Mouse (Mus musculus) MEL-GATA-1-ER (cell line): Measurements from ENCODE around the gene Dip2b.

ENCODE experiments used
- DNase-seq: peaks from one replicate; pipeline ENCODE4 v3.0.0-alpha.2; 2012; ENCODE audit warnings: low read depth; ENCODE audit errors: extremely low read depth

Gene Dip2b

DNA sequence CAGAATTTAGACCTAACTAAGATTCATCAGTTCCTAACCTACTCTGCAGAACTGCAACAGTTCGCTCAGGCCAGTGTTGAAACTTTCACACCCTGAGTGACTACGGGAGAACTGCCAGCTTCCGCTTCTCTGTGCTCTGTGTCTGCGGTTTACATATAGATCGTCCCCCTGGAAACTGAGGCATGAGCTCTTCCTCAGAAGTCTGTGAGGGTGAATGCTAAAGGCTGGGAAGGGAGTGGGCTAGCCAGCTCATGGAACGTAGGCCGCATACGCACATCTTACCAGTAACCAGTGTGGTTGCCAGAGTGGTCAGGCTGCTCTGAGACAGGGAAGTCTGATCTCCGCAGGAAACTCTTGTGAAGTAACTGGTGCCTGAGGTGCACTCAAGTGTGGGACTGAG lies 177.7 kb downstream of the Dip2b start:
- DNase-seq: no peak

DNA sequence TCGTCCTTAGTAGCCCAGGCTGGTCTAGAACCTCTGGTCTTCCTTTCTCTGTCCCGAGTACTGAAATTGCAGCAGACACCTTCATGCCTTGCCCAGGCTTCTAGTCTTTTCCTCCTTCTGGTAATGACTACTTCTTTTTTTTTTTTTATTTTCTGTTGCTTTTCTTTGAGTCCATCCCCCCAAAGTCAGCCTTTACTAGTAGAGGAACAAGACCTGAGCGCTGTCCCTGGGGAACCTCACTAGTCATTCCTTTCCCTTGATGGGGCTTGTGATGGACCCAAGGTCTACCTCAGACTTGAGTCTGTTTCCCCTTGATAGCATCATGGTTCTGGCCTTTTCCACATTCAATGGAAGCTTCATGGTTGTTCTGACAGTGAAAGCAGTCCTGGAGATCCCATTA lies 179.6 kb downstream of the Dip2b start:
- no peak for DNase-seq

DNA sequence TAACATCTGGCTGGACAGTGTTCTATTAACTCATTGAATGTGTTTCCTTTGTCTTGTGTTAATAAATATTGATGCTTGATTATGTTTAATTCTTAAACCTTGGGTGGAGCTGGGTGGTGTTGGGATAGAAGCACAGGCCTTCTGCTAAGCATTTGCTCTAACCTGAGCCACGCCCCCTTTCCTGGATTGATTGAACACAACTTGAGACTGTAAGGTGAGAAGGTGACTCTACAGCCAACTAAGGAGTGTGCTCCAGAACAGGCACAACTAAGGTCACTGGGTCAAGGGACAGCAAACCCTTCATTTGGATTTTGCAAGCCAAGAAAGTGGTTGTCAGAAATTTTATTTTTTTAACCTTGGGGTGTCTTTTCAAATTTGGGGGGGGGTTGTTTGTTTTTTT lies 180.9 kb downstream of the Dip2b start:
- no peak for DNase-seq

DNA sequence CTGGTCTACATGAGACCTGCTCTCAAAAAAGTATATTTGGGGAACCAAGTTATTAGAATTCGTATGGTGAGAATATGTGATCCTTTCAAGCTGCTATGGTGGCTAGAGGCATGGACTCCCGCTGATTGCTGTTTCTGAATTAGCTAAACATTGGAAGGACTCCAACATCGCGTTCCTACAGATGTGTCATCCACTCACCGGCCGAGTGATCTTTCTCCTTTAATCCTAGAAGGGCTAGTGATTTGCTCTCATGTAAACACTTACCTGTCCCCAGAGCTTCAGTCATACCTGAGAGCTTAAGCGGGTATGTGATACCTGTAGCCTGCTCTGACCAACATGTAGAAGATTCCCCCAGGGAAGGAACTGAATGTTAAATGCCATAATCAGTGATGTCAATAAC lies 182.5 kb downstream of the Dip2b start:
- no peak for DNase-seq

DNA sequence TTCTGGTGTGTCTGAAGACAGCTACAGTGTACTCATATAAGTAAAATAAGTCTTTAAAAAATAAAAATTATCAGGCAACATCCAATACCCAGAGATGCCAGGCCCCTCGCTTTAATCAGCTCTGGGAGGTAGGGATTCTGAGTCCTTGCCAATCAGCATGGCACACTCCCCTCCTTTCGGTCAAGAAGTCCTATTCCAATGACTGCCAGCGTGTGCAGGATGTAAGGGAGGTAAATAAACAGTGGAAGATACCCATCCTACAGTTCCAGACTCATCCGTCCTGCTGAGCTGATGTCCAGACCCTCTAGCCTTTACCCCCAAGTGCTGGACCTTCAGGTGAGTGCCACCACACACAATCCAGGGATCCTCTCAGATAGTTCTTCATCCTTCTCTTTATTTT lies 186.9 kb downstream of the Dip2b start:
- DNase-seq: no peak

- no peak for DNase-seq
Observed at GRCm38 (mm10) chr15:100225891-100226290, 187.4 kb downstream of the Dip2b start.

DNA sequence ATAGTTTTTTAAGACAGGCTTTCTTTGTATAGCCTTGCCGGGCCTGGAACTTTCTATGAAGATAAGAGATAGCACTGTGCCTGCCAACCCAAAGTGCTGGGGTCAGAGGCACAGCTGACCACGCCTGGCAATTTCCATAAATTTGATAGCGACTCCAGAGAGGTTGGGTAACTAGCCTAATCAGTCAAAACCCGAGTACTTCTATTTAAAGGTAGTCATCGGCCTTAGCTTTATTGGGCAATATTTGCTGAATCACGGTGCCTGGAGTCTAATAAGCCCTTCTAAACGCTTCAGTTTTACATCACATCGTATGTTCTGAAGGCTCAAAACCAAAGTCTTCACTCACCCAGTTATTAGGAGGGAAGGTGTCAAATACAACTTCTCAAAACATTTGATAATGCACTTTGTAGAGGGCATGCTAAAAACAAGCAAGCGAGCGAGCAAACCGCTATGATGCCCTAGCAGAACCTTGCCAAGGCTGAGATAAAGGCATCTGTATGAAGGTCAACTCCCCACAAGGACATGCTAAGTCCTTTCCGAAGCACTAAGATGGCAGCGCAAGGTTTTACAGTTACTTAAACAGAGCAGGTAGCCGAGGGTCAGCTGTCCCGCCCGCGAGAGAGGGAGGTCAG lies 188.7 kb downstream of the Dip2b start:
- DNase-seq: peak; percentile 93

- no peak for DNase-seq
Observed at GRCm38 (mm10) chr15:100227663-100228534, 189.4 kb downstream of the Dip2b start, which contains the start of gene Atf1. Gene Atf1 (plus strand): TSS chr15:100227819.

DNA sequence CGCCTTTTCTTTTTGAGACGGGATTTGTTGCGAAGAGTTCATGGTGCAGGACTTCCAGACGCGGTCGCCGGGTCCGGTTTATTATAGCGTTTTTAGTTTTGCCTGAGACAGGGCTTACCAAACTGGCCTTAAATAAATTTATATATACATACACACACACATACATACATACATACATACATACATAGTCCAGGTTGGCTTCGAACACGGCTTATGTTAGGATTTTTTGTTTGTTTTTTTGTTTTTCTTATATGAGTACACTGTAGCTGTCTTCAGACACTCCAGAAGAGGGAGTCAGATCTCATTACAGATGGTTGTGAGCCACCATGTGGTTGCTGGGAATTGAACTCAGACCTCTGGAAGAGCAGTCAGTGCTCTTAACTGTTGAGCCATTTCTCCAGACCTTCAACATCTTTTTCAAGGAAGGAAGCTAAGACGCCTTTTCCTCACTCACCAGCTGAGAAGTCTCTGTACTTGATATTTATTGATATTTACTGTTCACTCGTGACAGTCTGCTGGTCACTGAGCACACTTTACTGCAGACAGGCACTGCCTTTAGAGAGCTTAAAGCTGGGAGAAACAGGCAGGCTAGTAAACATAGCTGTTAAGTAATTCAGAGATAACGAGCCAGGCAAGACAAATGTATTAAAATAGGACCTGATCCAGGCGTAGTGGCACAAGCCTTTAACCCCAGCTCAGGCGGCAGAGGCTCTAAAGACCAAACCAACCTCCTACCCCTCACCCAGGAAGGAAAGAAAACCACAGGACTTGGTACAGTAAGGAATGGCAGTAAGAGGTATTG lies 190.3 kb downstream of the Dip2b start:
- peak; percentile 36 for DNase-seq

GRCm38 (mm10) chr15:100230655-100231054 lies 192.2 kb downstream of the Dip2b start:
- DNase-seq: peak; percentile 25

DNA sequence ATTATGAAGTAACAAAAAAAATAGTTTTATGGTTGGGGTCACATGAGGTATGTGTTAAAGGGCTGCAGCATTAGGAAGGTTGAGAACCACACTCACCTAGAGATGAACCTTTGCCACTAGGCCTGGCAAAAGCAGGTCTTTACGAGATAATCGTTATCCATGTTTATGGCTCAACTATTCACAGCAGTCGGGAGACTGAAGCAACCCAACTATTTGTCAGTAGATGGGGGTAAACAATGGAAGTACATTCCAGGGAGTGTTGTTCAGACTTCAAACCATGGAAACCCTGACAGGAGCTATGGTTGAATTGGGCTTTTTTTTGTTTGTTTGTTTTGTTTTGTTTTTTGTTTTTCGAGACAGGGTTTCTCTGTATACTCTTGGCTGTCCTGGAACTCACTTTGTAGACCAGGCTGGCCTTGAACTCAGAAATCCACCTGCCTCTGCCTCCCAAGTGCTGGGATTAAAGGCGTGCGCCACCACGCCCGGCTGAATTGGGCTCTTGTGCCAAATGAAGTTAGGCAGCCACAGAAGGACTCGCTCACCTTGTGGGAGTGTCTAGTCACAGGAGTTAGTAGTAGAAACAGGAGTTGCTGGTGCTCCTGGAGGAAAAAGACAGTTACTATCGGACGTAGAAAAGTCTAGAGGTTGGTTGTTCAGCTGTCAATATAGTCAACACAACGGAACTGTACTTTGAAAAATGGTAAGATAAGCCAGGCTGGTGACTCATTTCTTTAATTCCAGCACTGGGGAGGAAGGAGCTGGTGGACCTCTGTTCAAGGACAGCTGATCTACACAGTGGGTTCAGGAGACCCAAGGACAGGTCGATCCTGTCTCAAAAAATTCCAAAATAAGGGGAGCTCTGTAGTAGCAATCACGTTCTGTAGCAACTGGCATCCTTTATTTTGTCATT lies 193.4 kb downstream of the Dip2b start:
- no peak for DNase-seq

- no peak for DNase-seq
Observed at GRCm38 (mm10) chr15:100235208-100235965, 196.9 kb downstream of the Dip2b start.

DNA sequence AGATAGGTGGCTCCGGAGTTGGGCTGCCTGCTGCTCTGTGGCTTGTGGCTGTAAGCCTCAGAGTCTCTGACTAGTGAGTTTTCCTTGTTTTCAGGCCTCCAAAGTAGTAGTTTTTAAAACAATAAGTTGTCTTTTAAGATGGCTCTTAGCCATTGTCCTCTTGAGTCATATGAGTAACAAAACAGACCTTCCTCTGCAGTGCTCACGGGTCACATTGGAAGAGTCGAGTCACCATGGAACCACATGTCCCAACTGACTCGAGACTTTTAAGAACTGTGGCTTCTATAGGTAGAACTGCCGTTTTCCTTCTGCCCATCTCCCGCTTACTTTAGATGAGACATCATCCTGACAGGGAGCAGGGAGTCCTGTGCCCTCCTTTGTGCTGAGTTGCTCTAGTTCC lies 198.5 kb downstream of the Dip2b start:
- no peak for DNase-seq

- DNase-seq: no peak
Observed at GRCm38 (mm10) chr15:100241780-100242179, 203.3 kb downstream of the Dip2b start.

DNA sequence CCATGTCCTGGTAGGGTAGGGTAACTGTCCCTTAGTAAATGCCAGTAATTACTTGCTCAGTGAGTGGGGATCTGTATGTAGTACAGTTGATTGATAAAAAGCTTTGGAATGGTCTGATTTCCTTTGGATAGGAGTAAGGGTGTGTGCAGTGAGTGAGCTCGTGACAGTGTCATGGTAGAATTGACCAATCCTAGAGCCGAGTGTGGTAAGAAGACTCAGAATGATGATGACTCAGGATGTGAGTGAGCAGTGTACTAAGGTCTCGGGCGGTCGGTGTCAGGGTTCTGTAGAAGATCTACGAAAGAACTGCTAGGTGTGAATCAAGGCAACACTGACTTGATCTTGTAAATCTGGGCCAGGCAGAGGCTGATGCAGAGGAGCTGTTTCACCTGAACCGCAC lies 207.5 kb downstream of the Dip2b start:
- no peak for DNase-seq

GRCm38 (mm10) chr15:100247296-100247695 lies 208.8 kb downstream of the Dip2b start:
- no peak for DNase-seq

DNA sequence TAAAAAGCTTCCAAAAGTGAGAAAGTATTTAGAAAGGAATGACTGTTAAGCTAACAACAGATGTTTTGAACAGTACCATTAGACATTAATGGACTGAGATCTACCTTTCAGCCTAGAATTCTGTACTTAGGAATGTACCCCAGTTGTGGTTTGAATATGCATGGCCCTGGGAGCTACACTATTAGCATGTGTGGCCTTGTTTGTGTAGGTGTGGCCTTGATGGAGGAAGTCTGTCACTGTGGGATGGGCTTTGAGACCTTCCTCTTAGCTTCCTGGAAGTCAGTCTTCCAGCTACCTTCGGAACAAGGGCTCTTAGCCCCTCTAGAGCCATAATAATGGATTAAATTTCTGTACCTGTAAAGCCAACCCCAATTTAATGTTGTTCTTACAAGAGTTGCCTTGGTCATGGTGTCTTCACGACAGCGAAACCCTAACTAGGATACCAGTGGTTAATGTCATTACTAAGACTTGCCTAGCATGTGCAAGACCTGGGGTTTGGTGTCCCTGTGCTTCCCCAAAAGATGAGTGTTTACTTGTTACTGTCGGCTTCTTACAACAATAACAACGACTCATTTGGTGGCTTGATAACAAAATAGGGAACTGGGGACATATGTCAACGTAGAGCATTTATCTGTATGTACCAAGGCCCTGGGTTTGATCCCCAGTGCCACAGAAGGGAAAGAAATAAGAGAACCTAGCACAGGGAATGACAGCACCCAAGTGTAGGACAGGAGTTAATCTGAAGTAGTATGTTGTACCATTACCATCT lies 210.4 kb downstream of the Dip2b start:
- peak; percentile 94 for DNase-seq

GRCm38 (mm10) chr15:100251153-100251780 lies 212.8 kb downstream of the Dip2b start:
- DNase-seq: no peak

DNA sequence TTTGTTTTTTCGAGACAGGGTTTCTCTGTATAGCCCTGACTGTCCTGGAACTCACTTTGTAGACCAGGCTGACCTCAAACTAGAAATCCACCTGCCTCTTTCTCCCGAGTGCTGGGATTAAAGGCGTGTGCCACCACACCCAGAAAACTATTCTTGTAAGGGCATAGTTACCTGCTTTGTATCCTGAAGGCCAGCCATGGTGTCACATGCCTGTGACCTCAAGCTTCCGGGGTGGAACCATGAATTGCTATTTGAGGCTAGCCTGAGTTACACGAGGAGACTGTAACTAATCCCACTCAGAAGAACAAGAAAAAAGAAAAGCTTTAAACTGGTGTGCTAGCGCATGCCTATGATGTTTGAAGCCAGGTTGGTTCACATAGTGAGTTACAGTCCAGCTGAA lies 217.9 kb downstream of the Dip2b start:
- no peak for DNase-seq
